Mouse (Mus musculus) hematopoietic stem cell, adult 5-6 weeks (primary cell): Measurements from ENCODE around the gene Snrnp27. TPM values are rescaled to one million over a fixed set of nuclear protein-coding genes. Genes with fewer than 3 reads are reported as not detected.
A peak's percentile ranks its signal among the peaks of the same experiment; 100 is the strongest.

ENCODE experiments used
- ATAC-seq, 2 experiments: fragments of 125-278 bp in 1 of 2; replicated peaks in 1 of 2; 2 replicates each; pipeline ENCODE4 v1.8.0; 2016 to 2017; ENCODE audit warnings: inconsistent platforms in 2 of 2, mild to moderate bottlenecking in 2 of 2, moderate number of reproducible peaks in 2 of 2, low read depth in 1 of 2, moderate TSS enrichment in 1 of 2; ENCODE audit not compliant: low FRiP score in 2 of 2, poor library complexity in 2 of 2, severe bottlenecking in 2 of 2, insufficient read depth in 1 of 2, low TSS enrichment in 1 of 2
- total RNA-seq: library from RNA; stranded (forward); fragments of 172-1452, 232-1000 nt; gene quantifications from 2 replicates; pipeline ENCODE4 v1.2.3, GENCODE M21; 2017

Gene Snrnp27
- total RNA-seq, 1 experiment from 2014 or later: 90.9 TPM

DNA sequence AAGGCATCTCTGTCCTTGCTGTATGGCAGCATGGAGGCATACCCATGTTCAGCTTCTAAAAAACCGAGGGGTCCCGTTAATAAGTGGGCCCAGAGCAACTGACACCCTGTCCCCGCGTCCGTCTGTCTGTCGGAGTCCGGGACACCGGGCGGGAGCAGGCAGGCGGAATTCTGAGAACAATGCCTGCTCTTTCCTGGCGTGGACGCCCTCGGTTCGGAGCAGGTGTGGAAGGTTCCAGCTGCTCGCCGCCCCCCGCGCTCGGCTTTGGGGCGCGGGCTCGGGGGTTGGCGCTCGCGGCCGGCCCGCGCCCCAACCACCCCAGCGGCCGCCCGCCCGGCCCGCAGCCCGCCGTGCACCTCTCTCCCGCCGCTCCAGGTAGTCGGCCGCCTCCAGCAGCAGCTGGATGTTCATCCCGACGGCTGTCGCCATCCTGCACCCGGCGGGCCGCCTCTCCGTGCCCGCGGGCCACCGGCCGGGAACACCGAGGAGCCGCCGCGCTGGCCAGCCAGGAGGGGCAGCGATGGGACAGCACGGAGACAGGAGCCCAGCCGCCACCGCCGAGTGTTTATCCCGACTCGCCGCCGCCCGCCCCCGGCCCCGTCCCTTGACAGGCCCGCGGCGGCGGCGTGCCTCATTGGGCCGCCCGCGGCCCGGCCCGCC lies 15.6 kb downstream of the Snrnp27 start, which contains the start of gene Mxd1:
Gene Mxd1, minus strand, starts transcription at position 582 of the 660 bp plus-strand sequence.
- no peak for ATAC-seq

DNA sequence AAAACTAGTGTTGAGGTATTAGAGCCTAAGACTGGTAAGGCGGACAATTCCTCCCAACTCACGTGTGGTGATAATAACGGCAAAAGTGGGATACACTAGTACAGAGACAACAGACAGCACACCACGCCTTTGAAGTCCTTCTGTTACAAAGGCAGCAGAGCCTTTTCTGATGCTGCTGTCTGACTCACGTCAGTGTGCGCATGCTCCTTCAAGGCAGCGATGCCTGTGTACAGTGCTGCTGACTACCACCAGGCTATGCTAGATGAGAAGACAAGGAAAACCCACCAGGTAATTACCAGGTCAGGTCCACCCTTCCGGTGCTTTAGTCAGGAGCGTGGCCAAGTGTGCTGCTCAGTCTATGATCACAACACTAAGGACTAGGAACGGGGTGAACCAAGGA lies 17.3 kb downstream of the Snrnp27 start:
- ATAC-seq: no peak

DNA sequence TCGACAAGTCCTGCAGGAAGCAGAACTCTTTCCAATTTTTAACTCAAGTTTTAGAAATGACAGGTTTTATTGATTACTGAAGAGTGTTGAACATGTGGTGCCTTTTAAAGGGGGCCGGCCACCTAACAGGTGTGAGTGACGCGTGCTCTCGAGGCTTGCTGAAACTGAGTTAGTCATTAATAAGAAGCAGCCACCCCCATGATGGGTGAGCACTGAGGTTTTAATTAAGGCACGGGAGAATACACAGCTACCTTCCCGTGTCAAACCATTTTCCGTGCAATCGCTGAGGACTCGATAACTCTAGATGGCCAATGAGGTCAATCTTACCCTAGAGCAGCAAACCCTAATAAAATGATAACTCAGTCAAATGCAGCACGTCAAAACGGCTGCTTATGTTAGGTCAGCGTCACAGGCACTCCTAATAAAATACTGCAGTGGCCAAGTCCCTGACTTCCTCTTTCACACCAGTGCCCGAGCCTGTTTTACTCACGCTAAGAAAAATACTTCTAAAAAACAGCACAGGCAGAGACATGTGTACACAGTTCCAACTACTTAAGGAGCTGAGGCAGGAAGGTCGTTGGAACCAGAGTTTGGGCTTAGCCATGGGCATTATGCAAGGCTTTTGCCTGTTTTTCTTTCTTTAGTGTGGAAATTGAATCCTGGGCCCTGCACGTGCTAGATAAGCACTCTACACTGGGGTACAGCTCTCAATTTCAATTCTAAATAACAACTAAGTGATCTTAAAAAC lies 18.6 kb downstream of the Snrnp27 start:
- ATAC-seq: peak in 1 of 2 experiments; percentile 17; a peak in 1 of 4 replicates

GRCm38 (mm10) chr6:86665076-86665475 lies 19.2 kb downstream of the Snrnp27 start:
- ATAC-seq: no peak

DNA sequence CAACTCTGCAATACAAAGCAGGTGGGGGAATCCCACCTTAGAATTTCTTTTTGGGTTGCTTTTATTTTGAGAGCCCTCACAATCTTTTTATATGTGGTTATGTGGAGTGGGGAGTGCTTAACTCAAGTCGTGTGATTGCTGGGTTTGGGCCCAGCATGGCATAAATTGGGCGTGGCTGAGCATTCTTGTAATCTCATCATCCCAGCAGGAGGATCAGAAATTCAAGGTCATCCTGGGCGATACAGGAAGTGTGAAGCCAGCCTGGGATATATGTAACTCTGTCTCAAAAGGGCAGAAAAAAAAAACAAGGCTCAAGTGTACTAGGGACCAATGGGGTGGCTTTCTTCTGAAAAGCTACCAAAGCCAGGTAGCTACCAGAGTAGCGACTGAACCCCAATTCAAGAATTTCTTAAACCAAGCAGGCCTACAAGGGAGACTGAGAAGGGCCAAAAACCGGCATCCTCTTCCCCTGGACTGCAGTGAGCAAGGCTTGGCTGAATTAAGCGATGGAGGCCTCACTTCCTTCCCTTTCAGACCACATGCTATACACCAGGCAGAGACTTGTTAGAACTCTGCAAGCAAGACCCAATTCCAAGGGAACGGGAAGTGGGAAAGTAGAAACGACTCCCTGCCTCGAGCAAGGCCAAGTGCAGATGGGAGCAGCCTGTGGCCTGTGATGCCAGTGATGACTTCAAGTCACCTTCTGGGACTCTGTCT lies 24.0 kb downstream of the Snrnp27 start:
- peak; percentile 46 to 68 for ATAC-seq

GRCm38 (mm10) chr6:86658501-86658900 lies 25.8 kb downstream of the Snrnp27 start:
- ATAC-seq: no peak

DNA sequence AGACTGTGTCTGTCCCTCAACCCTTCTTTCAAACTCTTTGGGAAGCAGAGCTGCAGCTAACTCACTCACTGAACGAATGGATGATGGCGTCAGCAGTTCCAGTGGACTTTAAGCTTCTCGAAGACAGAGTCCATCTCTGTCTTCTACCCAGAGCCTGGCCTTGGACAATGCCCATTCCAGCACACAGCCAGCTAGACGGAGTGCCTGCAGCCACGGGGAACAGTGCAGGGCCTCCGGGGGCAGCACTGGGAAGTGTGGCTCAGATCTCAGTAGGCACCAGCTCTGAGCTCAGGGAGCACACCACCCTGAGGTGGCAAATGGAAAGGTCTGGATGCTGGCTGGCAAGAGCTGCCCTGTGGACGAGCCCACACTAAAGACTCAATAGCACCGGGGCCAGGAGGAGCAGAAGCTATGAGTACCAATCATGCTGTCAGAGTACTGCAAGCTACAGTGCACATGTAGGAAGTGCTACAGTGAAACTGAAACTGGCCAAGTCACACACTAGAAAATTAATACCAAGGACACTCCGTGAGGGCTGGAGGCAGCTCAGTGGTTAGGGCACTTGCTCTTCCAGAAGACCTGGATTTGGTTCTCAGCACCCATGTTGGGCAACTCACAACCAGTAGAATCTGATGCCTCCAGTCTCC lies 29.9 kb downstream of the Snrnp27 start:
- peak; percentile 32 to 50; a peak in 2 of 4 replicates for ATAC-seq

DNA sequence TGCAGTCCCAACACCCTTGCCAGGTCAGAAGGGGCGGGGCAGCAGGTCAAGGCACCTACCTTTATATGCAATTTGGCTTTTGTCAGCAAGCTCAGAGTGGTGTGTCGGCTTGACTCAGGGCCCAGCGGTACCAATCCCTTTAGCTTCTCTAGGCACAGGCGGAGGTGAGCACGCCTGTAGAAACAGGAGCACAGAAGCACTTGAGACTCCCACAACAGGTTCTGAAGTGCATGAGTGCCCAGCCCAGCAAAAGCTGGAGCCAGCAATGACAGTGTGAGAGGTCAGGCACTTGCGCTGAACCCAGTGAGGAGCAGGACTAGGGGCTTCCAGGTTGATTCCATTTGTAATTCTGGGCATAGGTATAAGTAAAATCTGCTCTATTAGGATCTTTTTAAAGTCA lies 31.3 kb downstream of the Snrnp27 start:
- no peak for ATAC-seq

DNA sequence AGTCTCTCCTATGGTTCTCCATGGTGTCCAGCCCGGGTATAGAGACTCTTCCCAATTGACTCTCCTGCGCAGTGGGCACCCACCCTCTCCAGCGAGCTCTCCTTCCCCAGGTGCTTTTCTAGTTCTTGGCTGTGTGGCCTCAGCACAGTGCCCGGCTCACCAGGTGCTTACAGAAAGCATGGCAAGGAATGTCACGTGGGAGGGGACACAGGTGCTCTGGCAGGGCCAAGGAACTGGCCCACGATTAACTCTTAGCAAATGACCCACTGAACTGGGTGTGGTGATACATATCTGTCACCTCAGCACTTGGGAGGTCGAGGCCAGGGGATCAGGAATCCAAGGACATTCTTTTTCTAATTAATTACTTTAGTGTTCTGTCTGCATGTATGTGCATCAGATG lies 38.2 kb downstream of the Snrnp27 start:
- no peak for ATAC-seq

GRCm38 (mm10) chr6:86645551-86645950 lies 38.8 kb downstream of the Snrnp27 start:
- no peak for ATAC-seq

DNA sequence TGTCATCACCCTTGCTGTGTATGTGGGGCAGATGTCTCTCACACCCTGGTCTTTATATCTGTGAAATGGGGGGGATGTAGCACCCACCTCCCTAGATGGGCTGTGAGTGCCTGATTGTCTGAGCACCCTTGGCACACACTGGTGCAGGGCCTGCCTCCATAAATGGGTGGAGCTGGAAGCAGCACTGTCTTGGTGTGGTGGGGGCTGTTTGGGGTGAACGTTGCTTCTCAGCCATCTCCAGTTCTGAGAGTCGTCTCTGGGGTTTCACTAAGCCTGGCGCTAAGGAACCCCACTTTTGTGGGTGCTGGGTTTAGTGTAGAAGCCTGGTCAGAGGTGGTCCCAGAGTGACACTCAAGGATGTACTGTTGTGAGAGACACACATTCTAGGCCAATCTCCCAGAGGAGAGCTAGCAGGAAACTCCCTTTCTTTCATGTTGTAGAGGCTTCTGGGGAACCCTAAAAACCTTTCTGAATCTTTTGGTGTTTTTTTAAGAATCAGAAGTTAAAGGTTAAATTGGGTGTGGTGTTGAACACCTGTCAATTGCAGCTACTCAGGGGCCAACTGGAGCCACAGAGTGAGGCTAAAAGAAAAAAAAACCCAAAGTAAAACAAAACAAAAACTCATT lies 39.4 kb downstream of the Snrnp27 start:
- ATAC-seq: no peak

GRCm38 (mm10) chr6:86641716-86642115 lies 42.6 kb downstream of the Snrnp27 start:
- no peak for ATAC-seq

DNA sequence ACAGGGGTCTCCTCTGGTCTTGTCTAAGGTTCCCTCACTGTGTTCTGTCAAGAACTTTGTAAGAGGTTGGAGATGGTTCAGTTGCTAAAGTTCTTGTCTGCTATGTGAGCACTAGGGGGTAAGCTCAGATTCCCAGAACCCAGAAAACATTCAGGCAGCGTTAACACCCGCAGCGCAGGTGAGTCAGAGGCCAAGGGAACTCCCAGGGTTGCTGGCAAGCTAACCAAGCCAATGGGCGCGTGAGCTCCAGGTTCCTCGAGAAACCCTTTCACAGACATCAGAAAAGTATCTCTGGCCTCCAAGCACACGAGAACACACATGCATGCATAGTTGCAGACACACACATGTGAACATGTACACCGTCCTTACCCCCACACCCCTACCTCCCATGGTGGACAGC lies 43.5 kb downstream of the Snrnp27 start:
- ATAC-seq: no peak

GRCm38 (mm10) chr6:86640161-86640560 lies 44.2 kb downstream of the Snrnp27 start:
- ATAC-seq: no peak

- peak; percentile 59 to 66; a peak in 3 of 4 replicates for ATAC-seq
Observed at GRCm38 (mm10) chr6:86639180-86640160, 44.9 kb downstream of the Snrnp27 start.

DNA sequence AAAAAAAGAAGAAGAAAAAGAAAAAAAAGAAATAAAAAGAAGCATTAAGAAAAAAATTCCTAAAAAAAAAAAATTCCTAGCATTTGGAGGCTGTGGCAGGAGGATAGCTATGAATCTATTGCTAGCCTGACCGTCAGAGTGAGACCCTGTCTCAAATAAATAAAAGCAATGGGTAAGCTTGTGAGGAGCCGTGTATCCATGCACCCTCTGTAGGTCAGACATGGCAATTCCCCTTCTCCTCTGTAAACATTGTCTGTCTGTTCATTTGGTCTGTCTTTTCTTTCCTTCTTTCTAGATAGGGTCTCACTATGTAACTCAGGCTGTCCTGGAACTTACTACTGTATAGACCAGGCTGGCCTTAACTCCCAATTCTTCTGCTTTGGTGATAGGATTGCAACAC lies 45.9 kb downstream of the Snrnp27 start:
- ATAC-seq: no peak
